Mouse (Mus musculus) liver, embryonic 11.5 days (tissue): ENCODE data around the gene Ficd. TPM values are rescaled to one million over a fixed set of nuclear protein-coding genes. Genes with fewer than 3 reads are reported as not detected.
A peak's percentile ranks its signal among the peaks of the same experiment; 100 is the strongest.

Source experiments
- ATAC-seq: fragments of 200-750 bp; cut with Nextera tagmentation; replicated peaks from 2 replicates; pipeline ENCODE4 v1.8.0; 2017; ENCODE audit warnings: moderate number of reproducible peaks, mild to moderate bottlenecking, moderate TSS enrichment, moderate library complexity; ENCODE audit not compliant: low FRiP score
- DNase-seq: peaks from one replicate; pipeline ENCODE4 v3.0.0-alpha.2; 2017; ENCODE audit warnings: low spot score
- H3K27ac ChIP-seq: fragments of 300-500 bp; sonication (generic); 2 replicates; pipeline ENCODE4 v1.5.1; 2014; ENCODE audit warnings: mild to moderate bottlenecking, low read depth, low read length, control low read depth
- H3K27me3 ChIP-seq: fragments of 300-500 bp; sonication (generic); replicated peaks from 2 replicates; pipeline ENCODE4 v1.6.1; 2014; ENCODE audit warnings: low read length, mixed read lengths; ENCODE audit not compliant: control insufficient read depth, insufficient read depth
- H3K36me3 ChIP-seq: fragments of 300-500 bp; sonication (generic); 2 replicates; pipeline ENCODE4 v1.6.1; 2014; ENCODE audit warnings: mild to moderate bottlenecking, low read length, moderate library complexity, mixed read lengths; ENCODE audit not compliant: control insufficient read depth, insufficient read depth
- H3K4me1 ChIP-seq: fragments of 300-500 bp; sonication (generic); replicated peaks from 2 replicates; pipeline ENCODE4 v1.6.1; 2014; ENCODE audit warnings: low read length, mixed read lengths; ENCODE audit not compliant: control insufficient read depth, insufficient read depth
- H3K4me2 ChIP-seq: fragments of 300-500 bp; sonication (generic); 2 replicates; pipeline ENCODE4 v1.6.1; 2014; ENCODE audit warnings: mild to moderate bottlenecking, control low read depth, moderate library complexity
- H3K4me3 ChIP-seq: fragments of 300-500 bp; sonication (generic); 2 replicates; pipeline ENCODE4 v1.5.1; 2014; ENCODE audit warnings: low read depth, low read length, control low read depth
- H3K9ac ChIP-seq: fragments of 300-500 bp; sonication (generic); 2 replicates; pipeline ENCODE4 v1.6.1; 2014; ENCODE audit warnings: low read depth, low read length, control low read depth
- H3K9me3 ChIP-seq: fragments of 300-500 bp; sonication (generic); 2 replicates; pipeline ENCODE4 v1.6.1; 2016; ENCODE audit warnings: low read length, inconsistent platforms, mixed read lengths; ENCODE audit not compliant: control insufficient read depth
- WGBS: fragments of 180-500 bp; shearing (Covaris S2); extraction: QIAGEN DNeasy Blood & Tissue Kit; methylation state at CpG from one replicate; pipeline ENCODE4 v1.1.7; 2014; 5-methylcytosine and 5-hydroxymethylcytosine counted together
- polyA plus RNA-seq: library from polyadenylated mRNA; unstranded; fragments of >200 nt; fragmentation: Nextera tagmentation; extraction: Ambion mirVana; gene quantifications from 2 replicates; pipeline ENCODE4 v1.2.1, GENCODE M21; 2014

Ficd gene
- polyA plus RNA-seq, 1 experiment from 2014 or later: 3.7 TPM

GRCm38 (mm10) chr5:113764426-113764825 is 28.8 kb downstream of the Ficd start:
- 93% methylated on average over 7 of the region's 7 CpGs for WGBS
- Histone ChIP-seq H3K4me1 (peaks cover 2% of the 10 kb centered on the region; the same call in 1 of the 2 replicates), H3K27me3 (no peaks in the 10 kb centered on the region), H3K9me3 (no peaks in the 10 kb centered on the region), H3K4me2 (no peak overlapping the region), H3K27ac (no peak overlapping the region), H3K9ac (no peak overlapping the region), H3K4me3 (no peak overlapping the region), H3K36me3 (peaks cover 48% of the 10 kb centered on the region)
- no peak for DNase-seq
- no peak for ATAC-seq

GRCm38 (mm10) chr5:113765641-113766526 is 30.3 kb downstream of the Ficd start:
- no peak for DNase-seq
- Histone ChIP-seq H3K4me3 (no peak overlapping the region), H3K9ac (no peak overlapping the region), H3K27ac (no peak overlapping the region), H3K4me2 (no peak overlapping the region), H3K27me3 (no peaks in the 10 kb centered on the region), H3K4me1 (peaks cover 13% of the 10 kb centered on the region), H3K9me3 (no peaks in the 10 kb centered on the region), H3K36me3 (peaks cover 38% of the 10 kb centered on the region)
- ATAC-seq: no peak
- WGBS: 87% methylated on average over 13 of the region's 13 CpGs

- no peaks in the 10 kb centered on the region for H3K27me3 ChIP-seq
- H3K4me3 ChIP-seq: no peak overlapping the region
- no peak overlapping the region for H3K4me2 ChIP-seq
- H3K9me3 ChIP-seq: no peaks in the 10 kb centered on the region
- no peak overlapping the region for H3K9ac ChIP-seq
- 93% methylated on average over 8 of the region's 8 CpGs for WGBS
- H3K27ac ChIP-seq: no peak overlapping the region
- DNase-seq (no peak), ATAC-seq (no peak)
- peaks cover 17% of the 10 kb centered on the region for H3K36me3 ChIP-seq
- H3K4me1 ChIP-seq: peaks cover 13% of the 10 kb centered on the region
Measured at GRCm38 (mm10) chr5:113768806-113769205, 33.2 kb downstream of the Ficd start.

GRCm38 (mm10) chr5:113771213-113772162 is 35.9 kb downstream of the Ficd start:
- H3K27me3 ChIP-seq: no peaks in the 10 kb centered on the region
- H3K4me3 ChIP-seq: peak overlapping the region; percentile 99
- H3K36me3 ChIP-seq: peaks cover 18% of the 10 kb centered on the region
- under 1% methylated on average over 96 of the region's 97 CpGs for WGBS
- H3K27ac ChIP-seq: peak overlapping the region; percentile 96
- peak; percentile 88 for DNase-seq
- peak; percentile 80 for ATAC-seq
- no peaks in the 10 kb centered on the region for H3K9me3 ChIP-seq
- H3K9ac ChIP-seq: peak overlapping the region; percentile 95
- peak overlapping the region; percentile 94 for H3K4me2 ChIP-seq
- peaks cover 13% of the 10 kb centered on the region for H3K4me1 ChIP-seq

- Histone ChIP-seq H3K36me3 (peaks cover 18% of the 10 kb centered on the region), H3K9me3 (no peaks in the 10 kb centered on the region), H3K27ac (peak within 1 kb of the TSS; percentile 96), H3K4me3 (peak within 1 kb of the TSS; percentile 99), H3K9ac (peak within 1 kb of the TSS; percentile 95), H3K27me3 (no peaks in the 10 kb centered on the region), H3K4me1 (peaks cover 13% of the 10 kb centered on the region), H3K4me2 (peak within 1 kb of the TSS; percentile 94)
- ATAC-seq (peak; percentile 81), DNase-seq (peak; percentile 93)
- 0% methylated on average over 45 of the region's 49 CpGs for WGBS
Measured at GRCm38 (mm10) chr5:113772450-113772895, 36.9 kb downstream of the Ficd start, which contains the start of the genes Sart3 and Iscu. TSS of gene Sart3 (minus strand) at chr5:113772510. TSS of gene Iscu (plus strand) at chr5:113772748.

- Histone ChIP-seq H3K4me2 (peak overlapping the region; percentile 94), H3K27me3 (no peaks in the 10 kb centered on the region), H3K36me3 (peaks cover 14% of the 10 kb centered on the region), H3K4me1 (peaks cover 13% of the 10 kb centered on the region), H3K9ac (peak overlapping the region; percentile 70), H3K9me3 (no peaks in the 10 kb centered on the region), H3K27ac (peak overlapping the region; percentile 19), H3K4me3 (peak overlapping the region; percentile 99)
- peak; percentile 28 for ATAC-seq
- DNase-seq: no peak
- under 1% methylated on average over 34 of the region's 38 CpGs for WGBS
Measured at GRCm38 (mm10) chr5:113772905-113773519, 37.4 kb downstream of the Ficd start.

- Histone ChIP-seq H3K4me3 (peak overlapping the region; percentile 99), H3K36me3 (peaks cover 13% of the 10 kb centered on the region), H3K4me2 (peak overlapping the region; percentile 94), H3K9me3 (no peaks in the 10 kb centered on the region), H3K4me1 (peaks cover 13% of the 10 kb centered on the region), H3K27ac (no peak overlapping the region), H3K27me3 (no peaks in the 10 kb centered on the region), H3K9ac (no peak overlapping the region)
- 1% methylated on average over 7 of the region's 7 CpGs for WGBS
- no peak for ATAC-seq
- peak; percentile 82 for DNase-seq
Measured at GRCm38 (mm10) chr5:113773664-113774063, 38.1 kb downstream of the Ficd start.

- no peaks in the 10 kb centered on the region for H3K9me3 ChIP-seq
- peaks cover 13% of the 10 kb centered on the region for H3K36me3 ChIP-seq
- H3K27me3 ChIP-seq: no peaks in the 10 kb centered on the region
- no peak overlapping the region for H3K4me2 ChIP-seq
- ATAC-seq (no peak), DNase-seq (no peak)
- H3K27ac ChIP-seq: no peak overlapping the region
- H3K9ac ChIP-seq: no peak overlapping the region
- H3K4me3 ChIP-seq: no peak overlapping the region
- H3K4me1 ChIP-seq: no peaks in the 10 kb centered on the region
- WGBS: 88% methylated on average over 10 of the region's 10 CpGs
Measured at GRCm38 (mm10) chr5:113775585-113775984, 40.0 kb downstream of the Ficd start.
